Mouse (Mus musculus) lung, embryonic 16.5 days (tissue): ENCODE measurements at regions not wholly inside any gene's neighbourhood (a gene's known extent, or its start where the extent isn't known, plus 50 kb on each side); places are given as distances from the start of the nearest gene placed in this dataset.

Experiments used
- ATAC-seq: fragments of 200-750 bp; cut with Nextera tagmentation; 2 replicates; pipeline ENCODE4 v1.8.0; 2017; ENCODE audit warnings: low read depth, mild to moderate bottlenecking, moderate library complexity
- H3K27ac ChIP-seq: fragments of 300-500 bp; sonication (generic); 2 replicates; pipeline ENCODE4 v1.5.1; 2014; ENCODE audit warnings: mild to moderate bottlenecking, control low read depth, low read length
- H3K27me3 ChIP-seq: fragments of 300-500 bp; sonication (generic); 2 replicates; pipeline ENCODE4 v1.6.1; 2014; ENCODE audit warnings: low read depth, low read length, mixed read lengths; ENCODE audit not compliant: control insufficient read depth, insufficient read depth
- H3K36me3 ChIP-seq: fragments of 300-500 bp; sonication (generic); 2 replicates; pipeline ENCODE4 v1.6.1; 2014; ENCODE audit warnings: low read length; ENCODE audit not compliant: control insufficient read depth, insufficient read depth
- H3K4me1 ChIP-seq: fragments of 300-500 bp; sonication (generic); replicated peaks from 2 replicates; pipeline ENCODE4 v1.6.1; 2014; ENCODE audit warnings: low read length, mixed read lengths; ENCODE audit not compliant: control insufficient read depth, insufficient read depth
- H3K4me2 ChIP-seq: fragments of 300-500 bp; sonication (generic); 2 replicates; pipeline ENCODE4 v1.6.1; 2014; ENCODE audit warnings: low read depth, low read length, control low read depth
- H3K4me3 ChIP-seq: fragments of 300-500 bp; sonication (generic); 2 replicates; pipeline ENCODE4 v1.5.1; 2014; ENCODE audit warnings: mild to moderate bottlenecking, low read length, control low read depth
- H3K9ac ChIP-seq: fragments of 300-500 bp; sonication (generic); 2 replicates; pipeline ENCODE4 v1.6.1; 2014; ENCODE audit warnings: low read length, control low read depth
- H3K9me3 ChIP-seq: fragments of 300-500 bp; sonication (generic); 2 replicates; pipeline ENCODE4 v1.6.1; 2016; ENCODE audit warnings: low read length; ENCODE audit not compliant: control insufficient read depth
- WGBS: fragments of 180-500 bp; shearing (Covaris S2); extraction: QIAGEN DNeasy Blood & Tissue Kit; methylation state at CpG from one replicate; pipeline ENCODE4 v1.1.7; 2014; 5-methylcytosine and 5-hydroxymethylcytosine counted together

- Histone ChIP-seq H3K4me3 (no peak overlapping the region), H3K4me1 (no peaks in the 10 kb centered on the region), H3K27ac (no peak overlapping the region), H3K27me3 (no peaks in the 10 kb centered on the region), H3K9me3 (no peaks in the 10 kb centered on the region), H3K4me2 (no peak overlapping the region), H3K36me3 (no peaks in the 10 kb centered on the region), H3K9ac (no peak overlapping the region)
- 87% methylated on average over 4 of the region's 4 CpGs for WGBS
- no peak for ATAC-seq
Observed at GRCm38 (mm10) chr14:86247686-86248085, 893.3 kb downstream of the Diaph3 start.

GRCm38 (mm10) chr14:86246770-86247169 is 894.3 kb downstream of the Diaph3 start:
- no peak for ATAC-seq
- Histone ChIP-seq H3K36me3 (no peaks in the 10 kb centered on the region), H3K27me3 (no peaks in the 10 kb centered on the region), H3K27ac (no peak overlapping the region), H3K4me2 (no peak overlapping the region), H3K9ac (no peak overlapping the region), H3K4me3 (no peak overlapping the region), H3K9me3 (no peaks in the 10 kb centered on the region), H3K4me1 (no peaks in the 10 kb centered on the region)
- WGBS: 92% methylated on average over 8 of the region's 8 CpGs

- Histone ChIP-seq H3K4me3 (no peak overlapping the region), H3K9me3 (no peaks in the 10 kb centered on the region), H3K27me3 (no peaks in the 10 kb centered on the region), H3K4me2 (no peak overlapping the region), H3K4me1 (no peaks in the 10 kb centered on the region), H3K36me3 (no peaks in the 10 kb centered on the region), H3K27ac (no peak overlapping the region), H3K9ac (no peak overlapping the region)
- no peak for ATAC-seq
- WGBS: 78% methylated on average over 1 of the region's 1 CpGs
Observed at GRCm38 (mm10) chr14:86243662-86244061, 897.4 kb downstream of the Diaph3 start.

DNA sequence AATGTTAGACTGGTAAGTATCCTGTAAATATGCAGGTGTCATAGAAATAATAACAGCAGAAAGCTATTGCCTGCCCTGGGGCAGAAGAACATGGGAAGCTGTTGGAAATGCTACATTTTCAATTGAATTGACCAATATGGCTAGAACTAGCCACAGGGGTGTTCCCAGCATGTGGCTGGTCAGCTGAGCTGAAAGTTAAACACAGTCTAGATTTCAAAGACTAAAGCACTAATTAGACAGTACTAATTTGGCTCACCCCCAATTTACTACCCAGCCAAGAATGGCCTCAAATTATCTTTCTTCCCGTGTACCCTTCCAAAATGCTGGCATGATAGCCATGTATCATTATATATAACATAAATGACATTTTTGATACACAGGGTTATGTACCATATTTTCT is 898.2 kb downstream of the Diaph3 start:
- H3K27ac ChIP-seq: no peak overlapping the region
- no peaks in the 10 kb centered on the region for H3K9me3 ChIP-seq
- no peak overlapping the region for H3K4me3 ChIP-seq
- no peak for ATAC-seq
- H3K36me3 ChIP-seq: no peaks in the 10 kb centered on the region
- H3K4me1 ChIP-seq: no peaks in the 10 kb centered on the region
- H3K27me3 ChIP-seq: no peaks in the 10 kb centered on the region
- WGBS: 65% methylated on average over 1 of the region's 1 CpGs
- no peak overlapping the region for H3K4me2 ChIP-seq
- no peak overlapping the region for H3K9ac ChIP-seq

GRCm38 (mm10) chr14:86239090-86239489 is 901.9 kb downstream of the Diaph3 start:
- Histone ChIP-seq H3K27ac (no peak overlapping the region), H3K27me3 (no peaks in the 10 kb centered on the region), H3K9me3 (no peaks in the 10 kb centered on the region), H3K4me1 (no peaks in the 10 kb centered on the region), H3K4me3 (no peak overlapping the region), H3K36me3 (no peaks in the 10 kb centered on the region), H3K4me2 (no peak overlapping the region), H3K9ac (no peak overlapping the region)
- 40% methylated on average over 2 of the region's 2 CpGs for WGBS
- no peak for ATAC-seq

DNA sequence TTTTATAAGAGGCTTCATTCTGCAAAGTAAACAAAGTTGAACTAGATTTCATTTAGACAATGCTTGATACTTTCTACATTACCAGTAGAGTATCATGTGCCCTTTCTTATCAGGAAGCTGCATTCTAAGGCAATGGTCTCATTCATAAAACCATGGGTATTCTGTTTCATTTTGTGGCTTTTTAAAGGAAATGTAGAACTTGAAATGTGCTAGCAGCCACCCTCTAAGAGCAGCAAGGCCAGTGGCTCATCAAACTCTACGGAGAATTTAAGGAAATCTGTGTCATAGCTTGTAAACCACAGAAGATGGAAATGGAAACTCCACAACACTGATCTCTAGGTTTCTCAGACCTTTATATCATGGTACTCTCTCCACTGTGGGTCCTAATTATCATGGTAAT is 907.7 kb downstream of the Diaph3 start:
- Histone ChIP-seq H3K9me3 (no peaks in the 10 kb centered on the region), H3K4me1 (no peaks in the 10 kb centered on the region), H3K4me3 (no peak overlapping the region), H3K27ac (no peak overlapping the region), H3K27me3 (no peaks in the 10 kb centered on the region), H3K9ac (no peak overlapping the region), H3K36me3 (no peaks in the 10 kb centered on the region), H3K4me2 (no peak overlapping the region)
- ATAC-seq: no peak
- 77% methylated on average over 1 of the region's 1 CpGs for WGBS

GRCm38 (mm10) chr14:86230609-86231008 is 910.4 kb downstream of the Diaph3 start:
- H3K4me1 ChIP-seq: no peaks in the 10 kb centered on the region
- no peaks in the 10 kb centered on the region for H3K27me3 ChIP-seq
- H3K36me3 ChIP-seq: no peaks in the 10 kb centered on the region
- no peak for ATAC-seq
- WGBS: 56% methylated on average over 1 of the region's 1 CpGs
- no peak overlapping the region for H3K9ac ChIP-seq
- H3K9me3 ChIP-seq: no peaks in the 10 kb centered on the region
- H3K27ac ChIP-seq: no peak overlapping the region
- H3K4me2 ChIP-seq: no peak overlapping the region
- no peak overlapping the region for H3K4me3 ChIP-seq

DNA sequence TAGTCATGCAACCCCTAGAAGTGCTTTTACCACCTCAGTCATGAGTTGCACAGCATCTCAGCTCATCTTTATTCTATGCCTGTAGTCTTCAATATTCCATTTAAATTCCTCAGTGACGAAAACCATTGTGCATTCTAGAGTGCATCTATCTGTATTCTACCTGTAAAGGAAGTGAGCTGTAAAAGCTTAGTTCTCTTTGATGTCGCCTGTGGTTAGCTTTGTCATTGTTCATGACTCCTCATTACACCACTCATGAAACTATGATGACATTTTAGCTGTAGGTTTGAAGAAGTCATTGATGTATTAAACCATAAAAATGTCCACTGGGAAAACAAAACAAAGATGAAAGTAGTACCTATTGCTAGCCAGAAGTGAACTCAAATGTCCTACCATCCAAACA is 911.3 kb downstream of the Diaph3 start:
- WGBS: 83% methylated on average over 2 of the region's 2 CpGs
- no peak for ATAC-seq
- no peaks in the 10 kb centered on the region for H3K4me1 ChIP-seq
- H3K27ac ChIP-seq: no peak overlapping the region
- no peaks in the 10 kb centered on the region for H3K27me3 ChIP-seq
- no peak overlapping the region for H3K9ac ChIP-seq
- no peaks in the 10 kb centered on the region for H3K9me3 ChIP-seq
- no peak overlapping the region for H3K4me2 ChIP-seq
- H3K4me3 ChIP-seq: no peak overlapping the region
- H3K36me3 ChIP-seq: no peaks in the 10 kb centered on the region

DNA sequence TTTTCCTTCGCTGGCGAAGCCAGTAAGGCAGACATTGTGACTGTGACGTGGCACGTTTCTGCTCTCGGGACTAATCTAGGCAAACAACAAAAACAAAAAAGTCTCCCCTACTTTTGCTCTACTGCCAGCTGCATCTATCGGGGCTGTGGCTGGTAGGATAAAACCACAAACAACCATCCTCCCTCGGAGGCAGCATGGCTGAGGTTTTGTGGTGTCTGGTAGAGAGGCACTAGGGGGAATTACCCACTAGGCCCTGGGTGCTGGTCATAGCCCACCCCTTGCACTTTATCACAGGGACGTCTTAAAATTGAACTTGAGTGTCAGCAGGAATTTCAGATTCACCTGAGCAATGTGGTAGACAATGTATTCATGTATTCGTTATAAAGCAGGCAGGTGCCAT is 925.3 kb downstream of the Diaph3 start:
- ATAC-seq: no peak
- no peak overlapping the region for H3K4me2 ChIP-seq
- no peak overlapping the region for H3K27ac ChIP-seq
- H3K9ac ChIP-seq: no peak overlapping the region
- H3K4me1 ChIP-seq: no peaks in the 10 kb centered on the region
- 74% methylated on average over 9 of the region's 9 CpGs for WGBS
- H3K36me3 ChIP-seq: no peaks in the 10 kb centered on the region
- H3K9me3 ChIP-seq: no peaks in the 10 kb centered on the region
- no peaks in the 10 kb centered on the region for H3K27me3 ChIP-seq
- no peak overlapping the region for H3K4me3 ChIP-seq

DNA sequence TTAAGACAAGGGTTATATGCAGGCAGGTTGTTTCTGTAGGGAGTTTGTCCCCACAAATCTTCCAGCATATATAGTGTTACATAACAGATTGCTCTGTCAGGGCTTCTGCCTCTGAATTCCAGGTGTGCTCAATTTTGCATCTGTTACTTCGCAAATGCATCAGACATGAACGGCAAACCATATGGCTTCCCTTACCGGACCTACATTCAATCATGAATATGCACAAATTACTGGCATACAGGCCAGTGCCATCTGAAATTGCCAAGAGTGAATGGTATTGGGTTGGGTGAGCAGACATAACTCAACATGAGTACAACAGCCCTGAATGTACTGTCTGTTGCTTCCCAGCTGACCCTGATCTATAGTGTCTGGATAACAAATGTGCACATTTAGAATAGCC is 929.4 kb downstream of the Diaph3 start:
- no peaks in the 10 kb centered on the region for H3K27me3 ChIP-seq
- H3K9me3 ChIP-seq: no peaks in the 10 kb centered on the region
- 98% methylated on average over 3 of the region's 3 CpGs for WGBS
- H3K4me3 ChIP-seq: no peak overlapping the region
- H3K9ac ChIP-seq: no peak overlapping the region
- H3K4me2 ChIP-seq: no peak overlapping the region
- H3K27ac ChIP-seq: no peak overlapping the region
- H3K4me1 ChIP-seq: no peaks in the 10 kb centered on the region
- ATAC-seq: no peak
- H3K36me3 ChIP-seq: no peaks in the 10 kb centered on the region
